Mouse (Mus musculus): ENCODE results near the gene Sema7a. TPM values are rescaled to one million over a fixed set of nuclear protein-coding genes. Genes with fewer than 3 reads are reported as not detected.

Sema7a gene
- polyA plus RNA-seq (2021; fragmentation: Nextera tagmentation) = 22.3 and 36.1 TPM in 2 replicates
- long read RNA-seq, experiment 1, transcript Sema7a-201 (14 exons, 3,297 nt) = major isoform, 10 of 22 reads
- long read RNA-seq, experiment 1, partial matches to known transcripts = 2 of 22 reads
- long read RNA-seq, experiment 1, other reads (novel, unspliced or antisense) = 10 of 22 reads
- long read RNA-seq, experiment 2, partial matches to known transcripts = 1 of 5 reads
- long read RNA-seq, experiment 2, other reads (novel, unspliced or antisense) = 2 of 5 reads

DNA sequence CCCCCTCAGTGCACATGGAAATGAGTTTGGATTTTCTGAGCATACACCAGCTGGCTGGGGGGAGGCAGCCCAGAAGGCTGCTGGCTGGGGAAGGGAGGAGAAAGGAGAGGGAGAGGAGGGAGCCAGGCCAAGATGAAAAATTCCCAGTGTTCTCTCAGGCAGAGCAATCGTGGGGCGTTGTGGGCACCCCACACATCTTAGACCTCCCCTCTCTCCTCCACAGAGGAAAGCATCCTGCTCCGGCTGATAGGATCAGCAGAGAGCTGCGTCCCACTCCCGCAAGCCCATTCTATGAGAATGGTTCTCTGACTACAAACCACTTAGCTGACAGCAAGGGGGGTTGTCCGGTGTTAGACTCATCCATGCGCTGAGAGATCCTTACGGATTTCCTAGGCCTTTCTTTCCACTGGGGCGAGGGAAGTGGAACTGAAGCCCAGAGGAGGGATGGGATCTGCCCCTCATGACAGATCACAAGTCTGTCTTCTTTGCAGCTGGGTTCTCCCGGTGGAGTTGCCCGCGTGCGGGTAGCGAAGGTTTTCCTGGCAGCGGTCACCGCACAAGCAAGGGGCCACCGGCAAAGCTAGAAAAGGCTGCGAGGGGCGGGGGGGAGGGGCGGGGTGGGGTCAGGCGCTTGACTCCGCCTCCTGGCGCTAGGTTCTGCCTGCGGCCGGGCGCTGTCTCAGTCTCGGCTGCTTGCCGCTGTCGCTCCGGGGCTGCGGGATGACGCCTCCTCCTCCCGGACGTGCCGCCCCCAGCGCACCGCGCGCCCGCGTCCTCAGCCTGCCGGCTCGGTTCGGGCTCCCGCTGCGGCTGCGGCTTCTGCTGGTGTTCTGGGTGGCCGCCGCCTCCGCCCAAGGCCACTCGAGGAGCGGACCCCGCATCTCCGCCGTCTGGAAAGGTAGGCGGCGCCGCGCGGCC is at the start of gene Sema7a:
Sema7a (plus strand) TSS at position 682 of the 918 bp plus-strand sequence.

DNA sequence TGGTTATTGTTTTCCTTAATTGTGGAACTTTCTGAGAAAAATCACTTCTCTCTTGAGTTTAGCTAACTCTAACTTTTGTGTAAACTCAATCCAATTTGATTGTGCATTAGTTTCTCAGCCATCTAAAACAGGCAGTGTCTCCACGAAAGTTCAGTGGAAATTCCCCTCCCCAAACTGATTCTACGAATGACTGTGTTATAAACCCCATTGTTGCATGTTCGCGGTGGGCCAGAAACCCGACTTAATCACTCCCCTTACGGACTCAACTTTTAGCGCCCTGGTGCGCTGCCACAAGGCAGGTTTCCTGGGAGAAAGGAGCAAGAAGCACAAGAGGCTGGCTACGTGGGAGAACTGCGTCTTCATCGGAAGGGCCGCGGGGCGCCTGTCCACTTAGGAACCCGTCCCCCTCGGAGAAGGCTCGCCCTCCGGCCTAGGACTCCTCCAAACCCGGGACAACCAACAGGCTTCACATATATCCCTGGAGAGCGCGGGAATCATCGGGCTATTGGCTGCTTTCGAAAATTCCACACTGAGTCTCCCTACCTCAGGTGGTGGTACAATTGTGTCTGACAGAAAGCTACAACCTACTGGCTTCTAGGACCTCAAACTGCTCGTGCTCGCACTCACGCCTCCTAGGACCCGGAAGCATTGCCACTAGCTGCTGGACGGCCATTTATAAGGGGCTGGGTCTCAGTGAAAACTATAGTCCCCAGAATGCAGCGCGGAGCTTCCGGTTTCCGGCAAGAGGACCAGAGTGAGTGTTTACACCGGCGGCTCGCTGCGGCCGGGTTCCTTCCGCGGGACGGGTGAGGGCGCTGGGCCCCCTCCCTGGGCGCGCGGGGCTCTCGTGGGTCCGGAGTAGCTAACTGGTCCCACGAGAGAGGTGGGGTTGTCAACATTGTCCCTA is 29.4 kb upstream of the Sema7a start, which contains the start of gene Ubl7:
Ubl7 (plus strand) TSS at position 726 of the 907 bp plus-strand sequence.

DNA sequence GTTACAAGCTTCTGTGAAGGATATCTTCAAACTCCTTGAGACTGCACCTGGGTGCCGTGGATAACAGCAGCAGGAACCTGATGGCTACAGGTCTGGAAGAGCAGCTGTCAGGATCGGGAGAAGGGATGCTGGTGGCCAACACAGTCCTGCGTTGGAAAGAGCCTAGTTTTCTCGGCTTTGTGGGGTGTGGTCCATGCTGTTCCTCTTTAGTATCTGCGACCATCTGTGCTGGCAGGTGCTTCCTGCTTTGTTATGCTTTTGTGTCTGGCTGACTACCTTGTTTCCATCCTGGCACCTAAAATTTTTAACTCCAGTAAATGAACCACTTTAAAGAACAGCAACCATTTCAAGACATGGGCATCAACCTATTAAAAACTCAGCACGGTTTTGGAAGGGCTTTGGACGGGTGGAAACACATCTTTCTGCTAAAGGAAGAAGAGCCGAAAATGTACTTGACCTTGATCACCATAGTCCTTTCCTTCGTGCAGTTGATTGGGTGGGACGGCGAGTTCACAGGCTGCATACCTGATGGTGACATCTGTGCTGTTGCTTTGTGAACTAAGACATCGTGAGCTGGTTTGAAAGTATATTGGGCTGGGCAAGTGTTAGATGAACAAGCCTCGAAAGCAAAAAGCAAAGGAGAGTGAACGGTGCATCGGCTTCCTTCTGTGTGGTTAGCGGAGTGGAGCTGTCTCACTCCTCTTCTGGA is 66.0 kb downstream of the Sema7a start, which contains the start of gene Cyp11a1:
Cyp11a1 (plus strand) TSS at position 659 of the 709 bp plus-strand sequence.

Other genes starting within 250 kb of the Sema7a start
- gene Edc3, start 231.6 kb upstream of the Sema7a start, polyA plus RNA-seq (2021; fragmentation: Nextera tagmentation) = 9.0 and 10.6 TPM in 2 replicates
- gene Clk3, start 174.3 kb upstream of the Sema7a start, polyA plus RNA-seq (2021; fragmentation: Nextera tagmentation) = 34.3 and 39.4 TPM in 2 replicates
- 2.2 and 2.8 TPM in 2 replicates for gene Arid3b, start 103.3 kb upstream of the Sema7a start, polyA plus RNA-seq (2021; fragmentation: Nextera tagmentation)
- 163 and 242 TPM in 2 replicates for gene Ubl7, start 29.1 kb upstream of the Sema7a start, polyA plus RNA-seq (2021; fragmentation: Nextera tagmentation)
- gene Cyp11a1, start 66.3 kb downstream of the Sema7a start, polyA plus RNA-seq (2021; fragmentation: Nextera tagmentation) = 2.4 and 2.5 TPM in 2 replicates
- gene Stra6, start 123.7 kb downstream of the Sema7a start, polyA plus RNA-seq (2021; fragmentation: Nextera tagmentation) = 2.7 and 5.9 TPM in 2 replicates
- 0.92 and 1.6 TPM in 2 replicates for gene Ccdc33, start 178.7 kb downstream of the Sema7a start, polyA plus RNA-seq (2021; fragmentation: Nextera tagmentation)